Comparison of ENCODE assay signal across 10 mouse cellular contexts in the genomic region with DNA sequence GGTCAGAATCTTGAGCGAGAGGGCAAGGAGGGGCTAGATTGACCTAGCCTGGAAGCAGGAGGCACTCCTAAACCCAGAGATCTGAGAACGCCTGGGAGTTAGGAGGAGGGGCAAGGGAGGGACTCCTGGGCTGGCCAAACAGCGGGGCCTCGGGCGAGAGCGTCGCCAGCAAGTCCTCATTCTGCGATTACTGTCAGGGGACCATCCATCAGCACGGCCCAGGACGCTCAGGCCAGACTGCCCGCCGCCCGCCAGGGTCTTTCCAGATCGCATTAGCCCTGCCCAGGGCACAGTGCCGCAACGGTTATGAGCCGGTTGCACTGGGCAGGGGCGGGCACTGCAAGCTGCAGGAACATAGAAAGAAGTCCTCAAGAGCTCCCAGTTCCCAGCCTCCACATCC. TPM values are rescaled to one million over a fixed set of nuclear protein-coding genes. Genes with fewer than 3 reads are reported as not detected.
A peak's percentile ranks its signal among the peaks of the same experiment; 100 is the strongest.
DNase-seq lines count a peak whose midpoint lies in the region; ATAC-seq lines count a peak whose summit lies in the region.
"Had no signal": no experiment of that assay in that cellular context is flagged by ENCODE, and none has a peak within 500 bp of the region (broad histone marks: within the 10 kb centered on the region; RNA-seq: fewer than 3 reads in every experiment).

No protein-coding gene starts in this region.

- H3K4me2 ChIP-seq in heart, embryonic 12.5 days = peak overlapping the region; percentile 41

- no peak overlapping the region for H3K27ac ChIP-seq in heart, embryonic 12.5 days (ENCODE audit: poor library complexity, severe bottlenecking)
- H3K27ac ChIP-seq: layer of hippocampus, adult 2 months had no signal

- H3K27me3 ChIP-seq in heart, embryonic 12.5 days (replicated peaks) = peaks cover 96% of the 10 kb centered on the region

- H3K4me1 ChIP-seq in heart, embryonic 12.5 days (replicated peaks) = no peaks in the 10 kb centered on the region

- 1% methylated on average over 18 of the region's 18 CpGs for WGBS in heart, embryonic 12.5 days

- peak overlapping the region; percentile 13; the same call in 1 of the 2 replicates for H3K4me3 ChIP-seq in heart, embryonic 12.5 days
- H3K4me3 ChIP-seq: layer of hippocampus, adult 2 months had no signal

- no peak for DNase-seq in heart, postnatal 25 days (ENCODE audit: low spot score)
- DNase-seq in MN1 (ENCODE audit: low spot score) = peak; percentile 88
- DNase-seq in heart, postnatal 4 days = peak; percentile 8
- DNase-seq in mesoderm, embryonic 11.5 days (ENCODE audit: low read depth, low spot score) = peak; percentile 86
- no peak for DNase-seq in left cerebral cortex, postnatal 36 days (ENCODE audit: low spot score in 2 of 2)
- no peak for DNase-seq in urinary bladder, adult 18-20 months (ENCODE audit: low spot score in 2 of 2)
- DNase-seq in cerebellum, postnatal 14 days = no peak
- DNase-seq: cerebellum, adult 9-11 months had no signal

- H3K36me3 ChIP-seq in heart, embryonic 12.5 days = no peaks in the 10 kb centered on the region

- intact Hi-C loops in heart, postnatal 25 days (cut with DNase I) = no loop called here
- intact Hi-C loops in left cerebral cortex, postnatal 36 days (cut with DNase I) = no loop called here

- H3K9me3 ChIP-seq in heart, embryonic 12.5 days (replicated peaks) = no peaks in the 10 kb centered on the region

- 0 out of 2 replicates have a peak, but pooled peaks have one; percentile 18 for ATAC-seq in heart, embryonic 12.5 days (ENCODE audit: insufficient number of reproducible peaks, low FRiP score)

- no peak overlapping the region for H3K9ac ChIP-seq in heart, embryonic 12.5 days

RNA-seq across cellular contexts. Expression of a gene that starts 50.4 kb away (rescaled TPM):
- polyA plus RNA-seq in heart, embryonic 12.5 days (2016; fragmentation: Nextera tagmentation; extraction: Ambion mirVana) = 0.57 and 0.76 TPM in 2 replicates
- total RNA-seq in heart, postnatal 25 days (2021) = not detected
- total RNA-seq in heart, postnatal 4 days (2021) = under 1 TPM in 1 of 2 experiments, not detected in 1; 0.14 TPM
- not detected for total RNA-seq in left cerebral cortex, postnatal 36 days (2021)
- total RNA-seq: layer of hippocampus, adult 2 months had no signal

Comparison
In these comparisons a context has a peak if more than half of its experiments do, and no peak if none do; other contexts are left out.
1. DNase-seq: peak in MN1 (single experiment), heart, postnatal 4 days (single experiment) and mesoderm, embryonic 11.5 days (single experiment); none in heart, postnatal 25 days (single experiment), left cerebral cortex, postnatal 36 days (0 of 2), urinary bladder, adult 18-20 months (0 of 2) and cerebellum, postnatal 14 days (0 of 2).